Mouse (Mus musculus) embryonic facial prominence, embryonic 10.5 days (tissue): ENCODE data around the gene Mvp. TPM values are rescaled to one million over a fixed set of nuclear protein-coding genes. Genes with fewer than 3 reads are reported as not detected.

Source experiments
- DNase-seq: peaks from one replicate; pipeline ENCODE4 v3.0.0-alpha.2; 2017; ENCODE audit warnings: low spot score
- H3K27ac ChIP-seq: fragments of 300-500 bp; sonication (generic); replicated peaks from 2 replicates; pipeline ENCODE4 v1.5.1; 2016; ENCODE audit warnings: mild to moderate bottlenecking
- H3K27me3 ChIP-seq: fragments of 300-500 bp; sonication (generic); replicated peaks from 2 replicates; pipeline ENCODE4 v1.6.1; 2016; ENCODE audit warnings: low read depth, mild to moderate bottlenecking; ENCODE audit not compliant: poor library complexity, severe bottlenecking
- H3K36me3 ChIP-seq: fragments of 300-500 bp; sonication (generic); replicated peaks from 2 replicates; pipeline ENCODE4 v1.6.1; 2016; ENCODE audit warnings: mild to moderate bottlenecking, moderate library complexity
- H3K4me1 ChIP-seq: fragments of 300-500 bp; sonication (generic); 2 replicates; pipeline ENCODE4 v1.6.1; 2016
- H3K4me3 ChIP-seq: fragments of 300-500 bp; sonication (generic); 2 replicates; pipeline ENCODE4 v1.5.1; 2016; ENCODE audit warnings: mild to moderate bottlenecking, moderate library complexity
- H3K9me3 ChIP-seq: fragments of 300-500 bp; sonication (generic); 2 replicates; pipeline ENCODE4 v1.6.1; 2016; ENCODE audit warnings: mild to moderate bottlenecking
- WGBS: fragments of 180-500 bp; shearing (Covaris S2); methylation state at CpG from one replicate; pipeline ENCODE4 v1.1.7; 2016; 5-methylcytosine and 5-hydroxymethylcytosine counted together
- polyA plus RNA-seq: library from polyadenylated mRNA; unstranded; fragments of >200 nt; fragmentation: Nextera tagmentation; extraction: Ambion mirVana; gene quantifications from 2 replicates; pipeline ENCODE4 v1.2.1, GENCODE M21; 2016

The Mvp gene
- polyA plus RNA-seq, 1 experiment from 2014 or later, result 4.1 TPM

GRCm38 (mm10) chr7:127023896-127024690 is 9.7 kb upstream of the Mvp start:
- Histone ChIP-seq H3K4me3 (peak overlapping the region; percentile 86), H3K4me1 (peaks cover 75% of the 10 kb centered on the region), H3K9me3 (no peaks in the 10 kb centered on the region), H3K27ac (peak overlapping the region; percentile 100), H3K36me3 (peaks cover 63% of the 10 kb centered on the region), H3K27me3 (no peaks in the 10 kb centered on the region)
- WGBS, result 37% methylated on average over 19 of the region's 19 CpGs
- no peak for DNase-seq

GRCm38 (mm10) chr7:127023272-127023691 is 8.9 kb upstream of the Mvp start:
- Histone ChIP-seq H3K36me3 (peaks cover 55% of the 10 kb centered on the region), H3K27ac (peak overlapping the region; percentile 100), H3K4me1 (peaks cover 83% of the 10 kb centered on the region), H3K27me3 (no peaks in the 10 kb centered on the region), H3K4me3 (peak overlapping the region; percentile 86), H3K9me3 (no peaks in the 10 kb centered on the region)
- no peak for DNase-seq
- 84% methylated on average over 13 of the region's 13 CpGs for WGBS

GRCm38 (mm10) chr7:127022528-127023271 is 8.3 kb upstream of the Mvp start:
- H3K4me3 ChIP-seq, result peak overlapping the region; percentile 86
- no peak for DNase-seq
- peaks cover 83% of the 10 kb centered on the region for H3K4me1 ChIP-seq
- peaks cover 49% of the 10 kb centered on the region for H3K36me3 ChIP-seq
- H3K9me3 ChIP-seq, result no peaks in the 10 kb centered on the region
- no peaks in the 10 kb centered on the region for H3K27me3 ChIP-seq
- peak overlapping the region; percentile 100 for H3K27ac ChIP-seq
- WGBS, result 82% methylated on average over 7 of the region's 7 CpGs

- Histone ChIP-seq H3K36me3 (peaks cover 47% of the 10 kb centered on the region), H3K4me3 (peak overlapping the region; percentile 86), H3K4me1 (peaks cover 84% of the 10 kb centered on the region), H3K27ac (peak overlapping the region; percentile 86), H3K9me3 (no peaks in the 10 kb centered on the region), H3K27me3 (no peaks in the 10 kb centered on the region)
- 43% methylated on average over 5 of the region's 5 CpGs for WGBS
- no peak for DNase-seq
Observed at GRCm38 (mm10) chr7:127021563-127022527, 7.4 kb upstream of the Mvp start.

GRCm38 (mm10) chr7:127020901-127021562 is 6.6 kb upstream of the Mvp start, which contains the start of the genes Gm42742 and Prrt2:
TSS of gene Gm42742 (minus strand) at chr7:127021097.
TSS of gene Prrt2 (minus strand) at chr7:127021211.
- Histone ChIP-seq H3K27ac (peak within 1 kb of the TSS; percentile 86), H3K27me3 (no peaks in the 10 kb centered on the region), H3K4me3 (peak within 1 kb of the TSS; percentile 86), H3K4me1 (peaks cover 92% of the 10 kb centered on the region), H3K36me3 (peaks cover 47% of the 10 kb centered on the region), H3K9me3 (no peaks in the 10 kb centered on the region)
- WGBS, result 2% methylated on average over 37 of the region's 37 CpGs
- peak; percentile 78 for DNase-seq

- Histone ChIP-seq H3K9me3 (no peaks in the 10 kb centered on the region), H3K4me3 (peak overlapping the region; percentile 86), H3K4me1 (peaks cover 97% of the 10 kb centered on the region), H3K36me3 (peaks cover 52% of the 10 kb centered on the region), H3K27ac (peak overlapping the region; percentile 86), H3K27me3 (no peaks in the 10 kb centered on the region)
- DNase-seq, result no peak
- WGBS, result 46% methylated on average over 5 of the region's 5 CpGs
Observed at GRCm38 (mm10) chr7:127020491-127020890, 6.1 kb upstream of the Mvp start.

- Histone ChIP-seq H3K36me3 (peaks cover 52% of the 10 kb centered on the region), H3K4me3 (peak overlapping the region; percentile 86), H3K27ac (peak overlapping the region; percentile 86), H3K27me3 (no peaks in the 10 kb centered on the region), H3K4me1 (peaks cover 97% of the 10 kb centered on the region), H3K9me3 (no peaks in the 10 kb centered on the region)
- no peak for DNase-seq
- WGBS, result 68% methylated on average over 3 of the region's 3 CpGs
Observed at GRCm38 (mm10) chr7:127020031-127020430, 5.6 kb upstream of the Mvp start.

- no peaks in the 10 kb centered on the region for H3K9me3 ChIP-seq
- H3K27me3 ChIP-seq, result no peaks in the 10 kb centered on the region
- H3K4me1 ChIP-seq, result peaks cover 97% of the 10 kb centered on the region
- peaks cover 52% of the 10 kb centered on the region for H3K36me3 ChIP-seq
- no peak for DNase-seq
- peak overlapping the region; percentile 86 for H3K4me3 ChIP-seq
- peak overlapping the region; percentile 86 for H3K27ac ChIP-seq
- WGBS, result 76% methylated on average over 14 of the region's 14 CpGs
Observed at GRCm38 (mm10) chr7:127019306-127019960, 5.0 kb upstream of the Mvp start.

GRCm38 (mm10) chr7:127018416-127019305 is 4.2 kb upstream of the Mvp start:
- Histone ChIP-seq H3K4me1 (peaks cover 95% of the 10 kb centered on the region), H3K9me3 (no peaks in the 10 kb centered on the region), H3K27me3 (no peaks in the 10 kb centered on the region), H3K36me3 (peaks cover 52% of the 10 kb centered on the region), H3K4me3 (peak overlapping the region; percentile 86), H3K27ac (peak overlapping the region; percentile 97)
- no peak for DNase-seq
- WGBS, result 70% methylated on average over 15 of the region's 15 CpGs

GRCm38 (mm10) chr7:127017950-127018345 is 3.5 kb upstream of the Mvp start:
- Histone ChIP-seq H3K9me3 (no peaks in the 10 kb centered on the region), H3K4me1 (peaks cover 88% of the 10 kb centered on the region), H3K27ac (peak overlapping the region; percentile 97), H3K4me3 (peak overlapping the region; percentile 35; the same call in 1 of the 2 replicates), H3K27me3 (no peaks in the 10 kb centered on the region), H3K36me3 (peaks cover 52% of the 10 kb centered on the region)
- DNase-seq, result no peak
- 56% methylated on average over 6 of the region's 6 CpGs for WGBS
